Mouse (Mus musculus) liver, embryonic 14.5 days (tissue): ENCODE measurements at regions not wholly inside any gene's neighbourhood (a gene's known extent, or its start where the extent isn't known, plus 50 kb on each side); places are given as distances from the start of the nearest gene placed in this dataset.

Experiments
- CTCF ChIP-seq: IDR thresholded peaks from 2 replicates; pipeline ENCODE4 v1.5.1; 2016; ENCODE audit warnings: antibody characterized with exemption, low read depth, control low read depth
- EP300 ChIP-seq: IDR thresholded peaks from 2 replicates; pipeline ENCODE4 v1.6.1; 2016; ENCODE audit warnings: antibody characterized with exemption, low read depth

- TF ChIP-seq CTCF, result no peak
- no peak for TF ChIP-seq EP300
Observed at GRCm38 (mm10) chr10:44615586-44615985, 87.3 kb upstream of the Prdm1 start.
